Mouse (Mus musculus): Measurements from ENCODE around the gene Mrps18a. TPM values are rescaled to one million over a fixed set of nuclear protein-coding genes. Genes with fewer than 3 reads are reported as not detected.

Mrps18a gene
- polyA plus RNA-seq, 1 experiment from 2014 or later = 135 TPM

GRCm38 (mm10) chr17:46168768-46169167, 58.0 kb downstream of the Mrps18a start:
- H3K36me3 ChIP-seq (ENCODE audit: control insufficient read depth, insufficient read depth, low read length) = peaks cover 92% of the 10 kb centered on the region
- 87% methylated on average over 5 of the region's 5 CpGs for WGBS
- no peaks in the 10 kb centered on the region for H3K4me1 ChIP-seq (ENCODE audit: control insufficient read depth, insufficient read depth, low read length)
- H3K27ac ChIP-seq (ENCODE audit: low read depth, low read length) = no peak overlapping the region
- no peak overlapping the region for H3K4me2 ChIP-seq (ENCODE audit: low read length)
- no peak overlapping the region for H3K9ac ChIP-seq (ENCODE audit: low read length)
- H3K9me3 ChIP-seq (replicated peaks; ENCODE audit: control insufficient read depth, low read length) = no peaks in the 10 kb centered on the region
- ATAC-seq = no peak
- H3K27me3 ChIP-seq (replicated peaks; ENCODE audit: control insufficient read depth, insufficient read depth, low read length) = no peaks in the 10 kb centered on the region
- H3K4me3 ChIP-seq (ENCODE audit: low read depth, low read length) = no peak overlapping the region
- DNase-seq (ENCODE audit: low spot score) = no peak

GRCm38 (mm10) chr17:46170538-46170937, 59.8 kb downstream of the Mrps18a start:
- H3K9me3 ChIP-seq (replicated peaks; ENCODE audit: control insufficient read depth, low read length) = no peaks in the 10 kb centered on the region
- H3K4me1 ChIP-seq (ENCODE audit: control insufficient read depth, insufficient read depth, low read length) = no peaks in the 10 kb centered on the region
- H3K9ac ChIP-seq (ENCODE audit: low read length) = no peak overlapping the region
- H3K4me2 ChIP-seq (ENCODE audit: low read length) = no peak overlapping the region
- no peak overlapping the region for H3K4me3 ChIP-seq (ENCODE audit: low read depth, low read length)
- 66% methylated on average over 3 of the region's 3 CpGs for WGBS
- H3K27ac ChIP-seq (ENCODE audit: low read depth, low read length) = no peak overlapping the region
- no peaks in the 10 kb centered on the region for H3K27me3 ChIP-seq (replicated peaks; ENCODE audit: control insufficient read depth, insufficient read depth, low read length)
- H3K36me3 ChIP-seq (ENCODE audit: control insufficient read depth, insufficient read depth, low read length) = peaks cover 87% of the 10 kb centered on the region
- peak; percentile 55 for DNase-seq (ENCODE audit: low spot score)
- peak; percentile 54; the same call in 1 of the 2 replicates for ATAC-seq

Other genes with a start within 250 kb of the Mrps18a start
- gene Vegfa, start 78.6 kb upstream of the Mrps18a start, polyA plus RNA-seq (2014; fragmentation: Nextera tagmentation; extraction: Ambion mirVana) = 2.3 and 2.6 TPM in 2 replicates
- 46.8 and 47.3 TPM in 2 replicates for gene Rsph9, start 33.2 kb downstream of the Mrps18a start, polyA plus RNA-seq (2014; fragmentation: Nextera tagmentation; extraction: Ambion mirVana)
- 29.5 and 31.6 TPM in 2 replicates for gene Mad2l1bp, start 42.6 kb downstream of the Mrps18a start, polyA plus RNA-seq (2014; fragmentation: Nextera tagmentation; extraction: Ambion mirVana)
- gene Gtpbp2, start 50.0 kb downstream of the Mrps18a start, polyA plus RNA-seq (2014; fragmentation: Nextera tagmentation; extraction: Ambion mirVana) = 21.6 and 26.3 TPM in 2 replicates
- gene Polh, start 91.7 kb downstream of the Mrps18a start, polyA plus RNA-seq (2014; fragmentation: Nextera tagmentation; extraction: Ambion mirVana) = 4.5 and 6.3 TPM in 2 replicates
- 50.5 and 50.9 TPM in 2 replicates for gene Xpo5, start 91.8 kb downstream of the Mrps18a start, polyA plus RNA-seq (2014; fragmentation: Nextera tagmentation; extraction: Ambion mirVana)
- gene Polr1c, start 137.1 kb downstream of the Mrps18a start, polyA plus RNA-seq (2014; fragmentation: Nextera tagmentation; extraction: Ambion mirVana) = 90.2 and 106 TPM in 2 replicates
- gene Yipf3, start 137.1 kb downstream of the Mrps18a start, polyA plus RNA-seq (2014; fragmentation: Nextera tagmentation; extraction: Ambion mirVana) = 97.5 and 102 TPM in 2 replicates
- 9.8 and 10.6 TPM in 2 replicates for gene Lrrc73, start 142.5 kb downstream of the Mrps18a start, polyA plus RNA-seq (2014; fragmentation: Nextera tagmentation; extraction: Ambion mirVana)
- 22.8 and 23.9 TPM in 2 replicates for gene Tjap1, start 172.0 kb downstream of the Mrps18a start, polyA plus RNA-seq (2014; fragmentation: Nextera tagmentation; extraction: Ambion mirVana)
- gene Dlk2, start 186.4 kb downstream of the Mrps18a start, polyA plus RNA-seq (2014; fragmentation: Nextera tagmentation; extraction: Ambion mirVana) = 5.2 and 6.4 TPM in 2 replicates
- 4.3 and 6.7 TPM in 2 replicates for gene Abcc10, start 217.4 kb downstream of the Mrps18a start, polyA plus RNA-seq (2014; fragmentation: Nextera tagmentation; extraction: Ambion mirVana)